Mouse (Mus musculus): ENCODE results near the gene Fgd3. TPM values are rescaled to one million over a fixed set of nuclear protein-coding genes. Genes with fewer than 3 reads are reported as not detected.

Gene Fgd3
- polyA plus RNA-seq, 1 experiment from 2014 or later = 2.7 TPM

- no peak for ATAC-seq (ENCODE audit: low FRiP score, low read depth)
- Histone ChIP-seq H3K4me2 (replicated peaks) (no peak overlapping the region), H3K27me3 (replicated peaks) (no peaks in the 10 kb centered on the region), H3K4me3 (no peak overlapping the region), H3K4me1 (peaks cover 27% of the 10 kb centered on the region), H3K9ac (no peak overlapping the region), H3K27ac (no peak overlapping the region), H3K9me3 (no peaks in the 10 kb centered on the region), H3K36me3 (peaks cover 11% of the 10 kb centered on the region; the same call in 1 of the 2 replicates)
Observed at GRCm38 (mm10) chr13:49353422-49353821, 33.3 kb upstream of the Fgd3 start.

GRCm38 (mm10) chr13:49352581-49353159 lies 32.6 kb upstream of the Fgd3 start:
- Histone ChIP-seq H3K9ac (no peak overlapping the region), H3K4me3 (no peak overlapping the region), H3K27ac (no peak overlapping the region), H3K9me3 (no peaks in the 10 kb centered on the region), H3K27me3 (replicated peaks) (no peaks in the 10 kb centered on the region), H3K4me2 (replicated peaks) (no peak overlapping the region), H3K4me1 (peaks cover 27% of the 10 kb centered on the region), H3K36me3 (peaks cover 11% of the 10 kb centered on the region; the same call in 1 of the 2 replicates)
- WGBS = 44% methylated on average over 3 of the region's 3 CpGs
- peak; percentile 78 for ATAC-seq (ENCODE audit: low FRiP score, low read depth)

GRCm38 (mm10) chr13:49349836-49350505 lies 29.9 kb upstream of the Fgd3 start:
- Histone ChIP-seq H3K27me3 (replicated peaks) (no peaks in the 10 kb centered on the region), H3K4me1 (peaks cover 40% of the 10 kb centered on the region), H3K4me2 (replicated peaks) (no peak overlapping the region), H3K9me3 (no peaks in the 10 kb centered on the region), H3K27ac (no peak overlapping the region), H3K36me3 (no peaks in the 10 kb centered on the region), H3K4me3 (no peak overlapping the region), H3K9ac (no peak overlapping the region)
- WGBS = 93% methylated on average over 6 of the region's 6 CpGs
- ATAC-seq (ENCODE audit: low FRiP score, low read depth) = no peak

- 84% methylated on average over 4 of the region's 4 CpGs for WGBS
- no peak for ATAC-seq (ENCODE audit: low FRiP score, low read depth)
- no peaks in the 10 kb centered on the region for H3K36me3 ChIP-seq
- H3K4me1 ChIP-seq = peaks cover 46% of the 10 kb centered on the region
- no peaks in the 10 kb centered on the region for H3K9me3 ChIP-seq
- H3K27ac ChIP-seq = no peak overlapping the region
- no peak overlapping the region for H3K4me2 ChIP-seq (replicated peaks)
- no peak overlapping the region for H3K9ac ChIP-seq
- no peaks in the 10 kb centered on the region for H3K27me3 ChIP-seq (replicated peaks)
- no peak overlapping the region for H3K4me3 ChIP-seq
Observed at GRCm38 (mm10) chr13:49349335-49349734, 29.2 kb upstream of the Fgd3 start.

- Histone ChIP-seq H3K27ac (no peak overlapping the region), H3K27me3 (replicated peaks) (no peaks in the 10 kb centered on the region), H3K36me3 (no peaks in the 10 kb centered on the region), H3K4me1 (peaks cover 48% of the 10 kb centered on the region), H3K9me3 (no peaks in the 10 kb centered on the region), H3K9ac (no peak overlapping the region), H3K4me3 (no peak overlapping the region), H3K4me2 (replicated peaks) (no peak overlapping the region)
- no peak for ATAC-seq (ENCODE audit: low FRiP score, low read depth)
- WGBS = 93% methylated on average over 2 of the region's 2 CpGs
Observed at GRCm38 (mm10) chr13:49348522-49348921, 28.4 kb upstream of the Fgd3 start.

- H3K27ac ChIP-seq = no peak overlapping the region
- H3K4me2 ChIP-seq (replicated peaks) = peak overlapping the region; percentile 87
- no peak for ATAC-seq (ENCODE audit: low FRiP score, low read depth)
- H3K9me3 ChIP-seq = no peaks in the 10 kb centered on the region
- H3K27me3 ChIP-seq (replicated peaks) = no peaks in the 10 kb centered on the region
- peaks cover 49% of the 10 kb centered on the region for H3K4me1 ChIP-seq
- H3K36me3 ChIP-seq = no peaks in the 10 kb centered on the region
- H3K9ac ChIP-seq = peak overlapping the region; percentile 0; the same call in 1 of the 2 replicates
- 88% methylated on average over 2 of the region's 2 CpGs for WGBS
- H3K4me3 ChIP-seq = no peak overlapping the region
Observed at GRCm38 (mm10) chr13:49345476-49345875, 25.4 kb upstream of the Fgd3 start.

- Histone ChIP-seq H3K36me3 (no peaks in the 10 kb centered on the region), H3K27ac (no peak overlapping the region), H3K4me1 (peaks cover 56% of the 10 kb centered on the region), H3K9me3 (no peaks in the 10 kb centered on the region), H3K4me2 (replicated peaks) (peak overlapping the region; percentile 87), H3K27me3 (replicated peaks) (no peaks in the 10 kb centered on the region), H3K4me3 (no peak overlapping the region), H3K9ac (peak overlapping the region; percentile 29; the same call in 1 of the 2 replicates)
- no peak for ATAC-seq (ENCODE audit: low FRiP score, low read depth)
- 92% methylated on average over 8 of the region's 8 CpGs for WGBS
Observed at GRCm38 (mm10) chr13:49344567-49344966, 24.5 kb upstream of the Fgd3 start.

- Histone ChIP-seq H3K9me3 (no peaks in the 10 kb centered on the region), H3K9ac (peak overlapping the region; percentile 86), H3K4me1 (peaks cover 59% of the 10 kb centered on the region), H3K4me3 (peak overlapping the region; percentile 91), H3K27ac (no peak overlapping the region), H3K4me2 (replicated peaks) (peak overlapping the region; percentile 87), H3K27me3 (replicated peaks) (no peaks in the 10 kb centered on the region), H3K36me3 (no peaks in the 10 kb centered on the region)
- no peak for ATAC-seq (ENCODE audit: low FRiP score, low read depth)
Observed at GRCm38 (mm10) chr13:49342723-49343100, 22.6 kb upstream of the Fgd3 start.

- H3K4me2 ChIP-seq (replicated peaks) = peak overlapping the region; percentile 87
- no peaks in the 10 kb centered on the region for H3K27me3 ChIP-seq (replicated peaks)
- peak overlapping the region; percentile 86 for H3K9ac ChIP-seq
- peak; percentile 46; the same call in 1 of the 2 replicates for ATAC-seq (ENCODE audit: low FRiP score, low read depth)
- H3K36me3 ChIP-seq = no peaks in the 10 kb centered on the region
- H3K4me1 ChIP-seq = peaks cover 59% of the 10 kb centered on the region
- no peaks in the 10 kb centered on the region for H3K9me3 ChIP-seq
- 9% methylated on average over 25 of the region's 25 CpGs for WGBS
- peak overlapping the region; percentile 50 for H3K27ac ChIP-seq
- H3K4me3 ChIP-seq = peak overlapping the region; percentile 91
Observed at GRCm38 (mm10) chr13:49341831-49342722, 22.0 kb upstream of the Fgd3 start.

- Histone ChIP-seq H3K4me1 (peaks cover 53% of the 10 kb centered on the region), H3K27ac (peak within 1 kb of the TSS; percentile 59), H3K4me2 (replicated peaks) (peak within 1 kb of the TSS; percentile 87), H3K4me3 (peak within 1 kb of the TSS; percentile 91), H3K36me3 (no peaks in the 10 kb centered on the region), H3K9me3 (no peaks in the 10 kb centered on the region), H3K27me3 (replicated peaks) (no peaks in the 10 kb centered on the region), H3K9ac (peak within 1 kb of the TSS; percentile 86)
- peak; percentile 99 for ATAC-seq (ENCODE audit: low FRiP score, low read depth)
- under 1% methylated on average over 74 of the region's 74 CpGs for WGBS
Observed at GRCm38 (mm10) chr13:49341012-49341830, 21.1 kb upstream of the Fgd3 start, which contains the start of gene Bicd2. Gene Bicd2, plus strand, starts transcription at chr13:49341585.

GRCm38 (mm10) chr13:49338893-49339546 lies 18.9 kb upstream of the Fgd3 start:
- no peak for ATAC-seq (ENCODE audit: low FRiP score, low read depth)
- H3K36me3 ChIP-seq = no peaks in the 10 kb centered on the region
- H3K9me3 ChIP-seq = no peaks in the 10 kb centered on the region
- 75% methylated on average over 7 of the region's 7 CpGs for WGBS
- no peak overlapping the region for H3K27ac ChIP-seq
- H3K4me3 ChIP-seq = no peak overlapping the region
- no peak overlapping the region for H3K4me2 ChIP-seq (replicated peaks)
- H3K27me3 ChIP-seq (replicated peaks) = no peaks in the 10 kb centered on the region
- no peak overlapping the region for H3K9ac ChIP-seq
- H3K4me1 ChIP-seq = peaks cover 34% of the 10 kb centered on the region
